Mouse (Mus musculus) layer of hippocampus, adult 6 months (tissue): ENCODE results near the gene 9430007A20Rik. TPM values are rescaled to one million over a fixed set of nuclear protein-coding genes. Genes with fewer than 3 reads are reported as not detected.

ENCODE experiments used
- long read RNA-seq, 2 experiments: library from polyadenylated mRNA; unstranded; transcript quantifications; one replicate each; pipeline ENCODE4 v2.0.0; 2019 to 2020
- polyA plus RNA-seq: library from polyadenylated mRNA; unstranded; fragments of <200 nt; fragmentation: Nextera tagmentation; gene quantifications from 2 replicates; pipeline ENCODE4 v1.2.3, GENCODE M21; 2021

The 9430007A20Rik gene
- polyA plus RNA-seq, result not detected in 2 replicates
- long read RNA-seq, experiment 1, result 0 reads
- long read RNA-seq, experiment 2, result 0 reads

DNA sequence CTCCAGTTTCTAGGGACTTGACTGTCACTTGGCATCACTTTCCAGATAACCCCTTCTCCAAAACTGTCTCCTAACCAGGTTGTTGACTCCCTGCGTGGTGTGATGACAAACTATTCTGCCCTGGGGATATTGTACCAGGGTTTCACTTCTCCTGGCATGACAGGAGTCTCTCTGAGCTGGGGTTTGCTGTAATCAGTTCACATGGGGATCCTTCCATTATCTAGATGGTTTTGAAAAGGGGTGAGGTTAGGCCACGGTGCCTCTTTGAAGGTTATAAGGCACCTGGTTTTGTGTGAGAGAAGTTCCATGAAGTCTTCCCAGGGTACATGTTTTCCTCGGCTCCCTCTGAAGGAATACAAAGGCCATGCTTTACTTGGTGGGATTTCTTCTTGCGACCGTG, at the start of gene 9430007A20Rik:
TSS of gene 9430007A20Rik (plus strand) at position 301 of the 400 bp plus-strand sequence.

DNA sequence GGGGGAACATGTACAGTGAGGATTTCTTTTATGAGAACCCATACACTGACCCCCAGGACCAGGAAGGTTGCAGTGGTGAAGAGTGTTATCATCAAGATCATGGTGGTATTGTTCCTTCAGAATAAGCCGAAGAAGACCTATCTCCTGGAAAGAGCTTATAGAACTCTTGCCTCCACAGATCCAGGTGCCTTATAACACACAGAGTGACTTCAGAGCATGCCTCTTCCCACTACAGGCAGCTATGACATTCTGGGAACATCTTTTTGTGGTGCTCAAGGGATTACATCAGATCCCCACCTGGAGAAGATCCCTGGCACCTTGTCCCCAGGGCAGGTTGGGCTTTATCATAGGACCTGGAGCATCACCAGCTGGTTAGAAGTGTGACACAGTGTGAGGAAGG, 45.4 kb downstream of the 9430007A20Rik start, which contains the start of gene Gm13124:
TSS of gene Gm13124 (minus strand) at position 101 of the 400 bp plus-strand sequence.

Other genes with a start within 250 kb of the 9430007A20Rik start
- not detected in 2 replicates for gene Pramel5, start 239.3 kb upstream of the 9430007A20Rik start, polyA plus RNA-seq
- not detected in 2 replicates for gene Gm13128, start 189.6 kb upstream of the 9430007A20Rik start, polyA plus RNA-seq
- gene Gm13119, start 161.9 kb upstream of the 9430007A20Rik start, polyA plus RNA-seq, result not detected in 2 replicates
- not detected in 2 replicates for gene Pramef20, start 141.9 kb upstream of the 9430007A20Rik start, polyA plus RNA-seq
- not detected in 2 replicates for gene Pramef12, start 111.4 kb upstream of the 9430007A20Rik start, polyA plus RNA-seq
- not detected in 2 replicates for gene 1700012P22Rik, start 81.0 kb upstream of the 9430007A20Rik start, polyA plus RNA-seq
- not detected in 2 replicates for gene Gm9944, start 66.5 kb upstream of the 9430007A20Rik start, polyA plus RNA-seq
- not detected in 2 replicates for gene Aadacl3, start 56.1 kb upstream of the 9430007A20Rik start, polyA plus RNA-seq
- not detected in 2 replicates for gene Gm13124, start 45.3 kb downstream of the 9430007A20Rik start, polyA plus RNA-seq
- not detected in 2 replicates for gene Aadacl4, start 93.9 kb downstream of the 9430007A20Rik start, polyA plus RNA-seq
- not detected in 2 replicates for gene Gm436, start 166.5 kb downstream of the 9430007A20Rik start, polyA plus RNA-seq
- gene Gm13178, start 201.6 kb downstream of the 9430007A20Rik start, polyA plus RNA-seq, result not detected in 2 replicates